Mouse (Mus musculus): Measurements from ENCODE around the gene Gzmd.

- TF ChIP-seq ZNF384 (IDR thresholded peaks at IDR 0.05; ENCODE audit: low read depth, low read length) (no peak), CHD2 (IDR thresholded peaks at IDR 0.05; ENCODE audit: low read depth, low read length) (no peak), ZC3H11A (IDR thresholded peaks at IDR 0.05; ENCODE audit: borderline replicate concordance, low read depth, low read length) (no peak), HCFC1 (IDR thresholded peaks at IDR 0.05; ENCODE audit: borderline replicate concordance, insufficient read depth, low read length) (no peak)
These were observed 11.9 kb downstream of the Gzmd start, which contains the start of gene Gzme for GRCm38 (mm10) chr14:56120525-56120924.

All from ES-E14 (cell line).